Mouse (Mus musculus): ENCODE measurements around the gene Rgn.

Gene Rgn

DNA sequence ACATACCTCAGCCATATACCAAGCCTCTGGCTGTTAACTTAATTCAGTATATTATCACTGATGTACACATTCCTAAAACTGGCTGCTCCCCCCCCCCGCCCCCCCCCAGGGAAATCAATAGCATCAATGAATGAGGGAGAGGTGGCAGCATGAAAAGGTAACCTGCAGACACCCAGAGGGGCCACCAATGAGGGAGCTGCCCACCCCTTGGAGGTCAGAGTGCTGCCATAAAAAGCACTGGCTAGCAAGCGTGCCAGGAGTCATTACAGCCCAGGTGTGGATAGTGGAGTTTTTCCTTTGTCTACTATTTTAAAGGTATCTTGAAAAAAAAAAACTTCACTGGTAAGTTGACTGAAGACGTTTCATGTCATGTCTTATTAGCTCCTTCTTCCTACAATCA is at the start of gene Rgn:
TSS of gene Rgn (plus strand) at position 256 of the 400 bp plus-strand sequence.
- no peak for DNase-seq

GRCm38 (mm10) chrX:20520290-20520939 is 29.2 kb upstream of the Rgn start:
- DNase-seq = peak; percentile 8

GRCm38 (mm10) chrX:20521578-20521977 is 28.0 kb upstream of the Rgn start:
- no peak for DNase-seq

DNA sequence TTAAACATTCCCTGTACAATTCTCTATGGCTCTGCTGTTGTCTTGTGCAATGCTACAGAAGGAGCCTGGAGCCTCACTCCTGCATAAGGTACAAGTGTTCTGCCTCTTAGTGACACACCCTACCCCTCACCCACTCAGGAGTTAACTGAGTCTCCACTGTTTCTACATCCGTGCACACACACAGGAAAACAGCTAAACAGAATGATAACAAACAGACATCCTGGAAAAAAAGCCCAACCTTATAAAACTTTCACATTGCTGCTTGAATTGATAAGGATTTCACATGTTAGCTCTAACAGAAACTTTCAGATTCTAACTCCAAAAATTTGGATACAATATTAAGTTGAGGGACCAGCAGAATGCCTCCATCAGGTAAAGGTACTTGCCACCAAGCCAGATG is 17.0 kb upstream of the Rgn start:
- DNase-seq = no peak

- no peak for DNase-seq
Measured at GRCm38 (mm10) chrX:20543867-20544266, 5.7 kb upstream of the Rgn start.

DNA sequence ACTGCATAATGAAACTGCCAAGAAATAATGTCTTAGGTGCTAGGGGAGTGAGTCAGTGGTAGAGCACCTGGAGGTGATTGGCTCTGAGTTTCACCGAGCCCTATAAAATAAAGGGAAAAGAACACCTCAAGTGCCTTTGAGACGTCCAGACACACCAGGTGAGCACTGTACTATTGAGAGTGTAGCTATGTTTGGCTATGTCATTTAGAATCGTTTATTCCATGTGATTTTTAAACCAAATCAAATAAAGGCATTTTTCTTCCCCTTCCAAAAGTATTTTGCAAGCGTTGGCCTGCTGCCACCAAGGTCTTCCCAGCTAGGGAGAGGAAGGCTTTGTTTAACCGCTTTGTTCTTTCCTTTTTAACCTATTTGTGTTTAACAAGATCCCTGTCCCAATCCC is 2.0 kb upstream of the Rgn start:
- DNase-seq = no peak

- DNase-seq = peak; percentile 13
Measured at GRCm38 (mm10) chrX:20548011-20548879, 1.3 kb upstream of the Rgn start.

GRCm38 (mm10) chrX:20548880-20549440 is 627 bp upstream of the Rgn start:
- peak; percentile 43 for DNase-seq

GRCm38 (mm10) chrX:20552199-20552598 is 2.6 kb downstream of the Rgn start:
- DNase-seq = no peak

- no peak for DNase-seq
Measured at GRCm38 (mm10) chrX:20561846-20562245, 12.3 kb downstream of the Rgn start.

DNA sequence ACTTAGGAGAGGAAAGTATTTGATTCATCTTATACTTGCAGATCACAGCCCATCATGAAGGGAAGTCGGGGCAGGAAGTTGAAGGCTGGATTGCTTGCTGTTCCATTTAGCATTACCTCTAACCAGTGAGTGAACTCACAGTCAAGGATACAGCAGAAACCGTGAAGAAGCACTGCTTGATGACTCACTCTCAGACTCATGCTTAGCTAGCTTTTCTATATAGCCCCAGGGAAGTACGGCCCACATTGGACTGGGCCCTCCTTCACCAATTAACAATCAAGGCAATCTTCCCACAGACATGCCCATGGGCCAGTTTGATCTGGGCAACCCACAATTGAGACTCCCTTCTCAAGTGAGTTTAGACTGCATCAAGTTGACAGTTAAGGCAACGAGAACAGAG is 14.4 kb downstream of the Rgn start:
- no peak for DNase-seq

GRCm38 (mm10) chrX:20571024-20571423 is 21.4 kb downstream of the Rgn start:
- no peak for DNase-seq

GRCm38 (mm10) chrX:20572683-20573082 is 23.1 kb downstream of the Rgn start:
- no peak for DNase-seq

- DNase-seq = no peak
Measured at GRCm38 (mm10) chrX:20573927-20574326, 24.3 kb downstream of the Rgn start.

GRCm38 (mm10) chrX:20587968-20588367 is 38.4 kb downstream of the Rgn start:
- DNase-seq = peak; percentile 2

DNA sequence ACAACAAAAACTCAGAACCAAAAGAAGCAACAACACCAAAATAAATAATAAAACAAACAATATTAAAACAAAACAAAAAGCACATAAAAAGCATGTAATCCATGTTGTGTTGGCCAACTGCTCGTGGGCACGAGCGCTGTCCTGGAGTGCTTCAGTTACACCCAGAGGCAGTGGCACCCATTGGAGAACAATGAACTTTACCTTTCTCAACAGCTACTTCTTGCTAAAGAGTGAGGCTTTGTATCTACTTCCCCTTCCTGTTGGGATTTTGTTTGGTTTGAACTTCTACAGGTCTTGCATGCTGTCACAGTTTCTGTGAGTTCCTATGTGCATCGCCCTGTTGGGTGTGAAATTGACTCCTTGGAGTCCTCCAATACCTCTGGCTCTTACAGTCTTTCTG is 58.9 kb downstream of the Rgn start:
- DNase-seq = no peak

Data from kidney, postnatal 14 days (tissue).